Mouse (Mus musculus) stomach, adult 2 months (tissue): Measurements from ENCODE around the gene Ccdc136. TPM values are rescaled to one million over a fixed set of nuclear protein-coding genes. Genes with fewer than 3 reads are reported as not detected.

Experiments used
- polyA plus RNA-seq: library from polyadenylated mRNA; depleted of rRNA; stranded (reverse); fragments of >200 nt; gene quantifications from 2 replicates; pipeline ENCODE4 v1.2.3, GENCODE M21; 2012; rRNA removed

The Ccdc136 gene
- 4.3 and 5.5 TPM in 2 replicates for polyA plus RNA-seq

DNA sequence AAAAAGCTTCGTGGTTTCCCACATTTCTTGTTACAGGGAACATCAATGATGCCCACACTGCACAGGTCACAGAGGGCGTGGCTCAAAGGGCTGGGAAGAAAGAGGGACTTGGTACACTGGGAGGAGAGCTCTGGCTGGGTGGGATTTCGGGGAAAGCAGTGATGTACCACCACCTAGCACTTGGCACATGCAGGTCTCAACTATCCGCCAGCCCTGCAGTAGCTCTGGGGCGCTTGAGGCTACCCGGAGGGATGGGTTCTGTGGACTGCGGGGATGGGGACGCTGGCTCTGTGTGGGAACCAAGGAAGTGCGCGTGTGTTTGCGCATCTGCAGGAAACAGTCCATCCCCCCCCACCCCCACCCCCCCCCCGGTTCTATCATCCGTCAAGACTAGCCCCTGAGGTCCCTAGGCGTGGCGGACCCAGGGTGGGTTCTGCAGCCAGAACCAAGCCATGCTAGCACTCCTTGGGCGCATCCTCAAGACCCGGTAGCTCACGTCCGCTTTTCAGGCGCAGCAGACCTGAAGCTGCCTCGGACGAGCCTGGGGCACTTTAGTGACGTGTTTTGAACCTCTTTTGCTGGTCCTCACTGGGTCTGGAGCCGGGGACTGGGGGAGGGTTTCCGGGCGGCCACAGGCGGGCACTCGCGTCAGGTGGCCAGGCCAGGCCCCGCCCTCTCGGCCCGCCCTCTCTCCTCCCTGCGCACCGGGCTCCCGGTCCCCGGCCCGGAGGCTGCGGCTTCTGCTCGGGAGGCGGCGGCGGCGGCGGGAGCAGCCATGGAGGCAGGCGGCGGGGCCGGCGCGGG, at the start of gene Ccdc136:
Ccdc136 (plus strand) TSS at position 400 of the 804 bp plus-strand sequence.

DNA sequence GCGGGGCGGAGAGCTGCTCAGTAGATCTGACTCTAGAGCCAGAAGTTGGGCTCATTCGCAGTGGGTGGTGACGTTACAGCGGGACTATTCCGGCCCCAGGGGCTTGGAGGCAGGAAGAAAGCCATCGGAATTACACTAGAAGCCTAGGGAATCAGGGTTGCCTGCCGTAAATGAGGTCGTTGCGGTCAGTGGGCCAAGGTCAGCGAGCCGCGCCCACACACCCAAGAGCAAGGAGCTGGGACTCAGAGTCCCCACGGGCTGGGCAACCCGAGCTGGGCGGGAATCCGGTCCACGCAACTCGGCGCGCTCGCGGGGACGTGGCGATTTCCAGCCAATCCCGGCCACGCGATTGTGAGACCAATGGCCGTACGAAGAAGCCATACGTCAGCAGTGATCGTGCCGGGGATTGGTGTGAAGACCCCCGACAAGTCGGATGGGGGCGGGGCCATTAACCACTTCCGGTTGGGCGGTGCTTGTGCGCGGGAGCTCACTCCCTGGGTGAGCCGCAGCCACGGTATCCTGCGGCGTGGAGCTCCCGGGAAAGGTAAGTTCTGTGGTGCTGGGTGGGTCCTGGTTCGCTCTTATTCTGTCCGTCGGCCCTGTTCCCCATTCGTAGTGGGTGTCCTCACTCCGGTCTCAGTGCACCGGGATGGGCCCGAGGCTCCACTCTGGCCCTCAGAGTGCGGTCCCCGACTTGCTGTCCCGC, 48.3 kb upstream of the Ccdc136 start, which contains the start of gene Calu:
Calu (plus strand) TSS at position 405 of the 706 bp plus-strand sequence.

DNA sequence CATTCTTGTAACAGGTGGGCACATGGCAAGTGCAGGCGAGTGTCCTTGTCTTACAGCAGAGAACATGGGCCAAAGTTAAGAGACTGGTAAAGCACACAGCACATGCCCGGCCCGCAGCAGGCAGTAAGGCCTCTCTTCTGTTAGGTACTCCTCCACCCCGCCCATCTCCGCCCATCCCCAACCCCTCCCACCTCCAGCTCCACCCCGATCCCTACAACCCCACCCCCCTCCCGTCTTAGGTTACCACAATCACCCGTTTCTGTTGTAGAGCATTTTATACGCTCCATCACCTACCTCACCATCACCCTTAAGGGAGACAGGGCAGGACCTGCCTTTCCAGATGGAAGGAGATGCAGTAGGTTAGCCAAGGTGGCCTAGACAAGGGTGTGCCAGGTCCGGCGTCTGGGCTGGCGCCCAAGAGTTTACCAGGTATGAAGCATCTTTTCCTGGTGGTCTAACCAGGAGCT, 8.0 kb upstream of the Ccdc136 start, which contains the start of gene Opn1sw:
Opn1sw (minus strand) TSS at position 417 of the 467 bp plus-strand sequence.

DNA sequence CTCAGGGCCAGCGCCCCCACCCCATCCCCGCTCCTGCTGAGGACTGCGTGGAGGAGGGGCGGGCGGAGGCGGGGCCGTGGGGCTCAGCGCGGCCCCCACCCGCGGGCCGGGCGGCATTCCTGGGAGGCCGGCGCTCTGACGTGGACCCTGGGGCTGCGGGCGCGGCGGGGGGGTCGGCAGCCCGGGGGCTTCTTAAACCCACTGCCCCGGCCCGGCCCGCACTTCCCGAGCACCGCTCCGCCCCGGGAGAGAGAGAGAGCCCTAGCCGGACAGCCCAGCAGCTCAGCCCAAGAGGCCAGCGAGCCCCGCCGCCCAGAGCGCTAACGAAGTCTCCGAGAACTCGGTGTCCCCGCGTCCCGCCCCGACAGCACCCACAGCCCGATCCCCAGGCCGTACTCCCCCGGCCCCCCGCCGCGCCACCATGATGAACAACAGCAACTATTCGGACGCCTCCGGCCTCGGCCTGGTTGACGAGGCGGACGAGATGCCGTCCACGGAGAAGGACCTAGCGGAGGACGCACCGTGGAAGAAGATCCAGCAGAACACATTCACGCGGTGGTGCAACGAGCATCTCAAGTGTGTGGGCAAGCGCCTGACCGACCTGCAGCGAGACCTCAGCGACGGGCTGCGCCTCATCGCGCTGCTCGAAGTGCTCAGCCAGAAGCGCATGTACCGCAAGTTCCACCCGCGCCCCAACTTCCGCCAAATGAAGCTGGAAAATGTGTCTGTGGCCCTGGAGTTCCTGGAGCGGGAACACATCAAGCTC, 37.1 kb downstream of the Ccdc136 start, which contains the start of gene Flnc:
Flnc (plus strand) TSS at position 219 of the 766 bp plus-strand sequence.

DNA sequence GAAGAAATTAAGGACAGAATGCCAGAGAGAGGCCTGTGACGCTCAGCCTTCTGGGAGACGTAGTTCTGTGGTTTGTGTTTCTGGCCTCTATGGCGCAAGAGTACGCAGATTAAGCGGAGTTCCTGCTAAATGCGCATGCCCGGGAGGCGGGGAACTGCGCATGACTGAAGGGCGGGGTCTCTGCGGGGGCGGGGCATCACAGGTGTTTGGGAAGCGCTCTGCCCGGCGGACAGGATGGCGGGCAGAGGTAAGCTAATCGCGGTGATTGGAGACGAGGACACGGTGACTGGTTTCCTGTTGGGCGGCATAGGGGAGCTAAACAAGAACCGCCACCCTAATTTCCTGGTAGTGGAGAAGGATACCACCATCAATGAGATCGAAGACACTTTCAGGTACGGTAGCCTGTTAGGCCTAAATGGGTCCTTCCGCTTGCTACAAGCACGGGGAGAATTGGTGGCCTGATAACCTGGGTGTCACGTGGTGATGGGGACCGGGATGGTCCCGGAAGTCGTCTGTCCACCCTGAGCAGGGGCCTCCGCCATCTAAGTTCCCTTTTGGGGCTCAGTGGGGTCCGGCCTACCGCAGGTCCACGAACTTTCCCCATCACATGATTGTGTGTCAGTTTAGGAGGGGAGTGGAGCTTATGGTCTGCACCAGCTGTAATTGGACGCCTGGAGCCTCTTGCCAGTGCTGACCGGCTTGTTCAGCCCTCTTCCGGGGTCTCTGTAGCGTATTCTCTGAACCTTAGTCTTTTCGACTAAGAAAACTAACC, 71.7 kb downstream of the Ccdc136 start, which contains the start of gene Atp6v1f:
Atp6v1f (plus strand) TSS at position 136 of the 772 bp plus-strand sequence.

DNA sequence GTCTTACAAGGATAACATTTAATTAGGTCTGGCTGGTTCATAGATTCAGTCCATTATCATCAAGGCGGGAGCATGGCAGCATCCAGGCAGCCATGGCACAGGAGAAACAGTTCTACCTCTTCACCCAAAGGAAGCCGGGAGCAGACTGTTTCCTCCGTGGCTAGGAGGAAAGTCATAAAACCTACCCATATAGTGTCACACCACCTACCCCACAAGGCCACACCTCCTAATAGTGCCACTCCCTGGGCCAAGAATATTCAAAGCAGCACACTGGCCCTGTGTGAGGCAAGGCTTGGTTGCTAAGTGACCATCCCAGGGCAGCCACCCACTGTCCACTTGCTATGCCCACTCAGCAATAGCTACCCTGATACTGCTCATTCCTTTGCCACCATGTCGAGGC, 75.0 kb downstream of the Ccdc136 start, which contains the start of gene Atp6v1fnb:
Atp6v1fnb (plus strand) TSS at position 301 of the 400 bp plus-strand sequence.

Other genes starting within 250 kb of the Ccdc136 start
- gene Rbm28, start 231.3 kb upstream of the Ccdc136 start, polyA plus RNA-seq, result 0.85 and 0.87 TPM in 2 replicates
- 0.18 and 0.40 TPM in 2 replicates for gene Prrt4, start 216.7 kb upstream of the Ccdc136 start, polyA plus RNA-seq
- 34.6 and 38.3 TPM in 2 replicates for gene Impdh1, start 179.9 kb upstream of the Ccdc136 start, polyA plus RNA-seq
- gene Hilpda, start 123.8 kb upstream of the Ccdc136 start, polyA plus RNA-seq, result 13.1 and 14.9 TPM in 2 replicates
- 0.08 and 0.60 TPM in 2 replicates for gene Fam71f2, start 116.7 kb upstream of the Ccdc136 start, polyA plus RNA-seq
- not detected in 2 replicates for gene Fam71f1, start 77.2 kb upstream of the Ccdc136 start, polyA plus RNA-seq
- 13.2 and 15.3 TPM in 2 replicates for gene Calu, start 48.2 kb upstream of the Ccdc136 start, polyA plus RNA-seq
- gene Opn1sw, start 7.8 kb upstream of the Ccdc136 start, polyA plus RNA-seq, result 0.36 and 0.42 TPM in 2 replicates
- 14.1 and 17.3 TPM in 2 replicates for gene Flnc, start 36.9 kb downstream of the Ccdc136 start, polyA plus RNA-seq
- gene Atp6v1f, start 71.4 kb downstream of the Ccdc136 start, polyA plus RNA-seq, result 162 and 232 TPM in 2 replicates
- not detected in 2 replicates for gene Atp6v1fnb, start 75.1 kb downstream of the Ccdc136 start, polyA plus RNA-seq
- 6.6 and 7.7 TPM in 2 replicates for gene Kcp, start 111.6 kb downstream of the Ccdc136 start, polyA plus RNA-seq
- gene Irf5, start 130.3 kb downstream of the Ccdc136 start, polyA plus RNA-seq, result 9.4 and 11.8 TPM in 2 replicates
- gene Tnpo3, start 213.6 kb downstream of the Ccdc136 start, polyA plus RNA-seq, result 15.3 and 27.6 TPM in 2 replicates